In genomic region chr12:84518018-84518417, GRCm38 (mm10) we compare ENCODE assay signal across 17 mouse cellular contexts. TPM values are rescaled to one million over a fixed set of nuclear protein-coding genes. Genes with fewer than 3 reads are reported as not detected.
"Had no signal": no experiment of that assay in that cellular context is flagged by ENCODE, and none has a peak within 500 bp of the region (broad histone marks: within the 10 kb centered on the region; RNA-seq: fewer than 3 reads in every experiment).

No protein-coding gene starts in this region.

- H3K9me3 ChIP-seq: limb, embryonic 10.5 days; midbrain, embryonic 15.5 days; neural tube, embryonic 12.5 days; stomach, embryonic 15.5 days had no signal

- H3K4me2 ChIP-seq: midbrain, embryonic 11.5 days; midbrain, embryonic 15.5 days; neural tube, embryonic 12.5 days; stomach, embryonic 15.5 days had no signal

- H3K9ac ChIP-seq: midbrain, embryonic 15.5 days; neural tube, embryonic 12.5 days; stomach, embryonic 15.5 days had no signal

- H3K27me3 ChIP-seq: midbrain, embryonic 15.5 days; neural tube, embryonic 12.5 days; stomach, embryonic 15.5 days had no signal

- H3K4me1 ChIP-seq: midbrain, embryonic 15.5 days; neural tube, embryonic 12.5 days; stomach, embryonic 15.5 days had no signal

- H3K4me3 ChIP-seq: left cerebral cortex, adult 2 months; limb, embryonic 10.5 days; midbrain, embryonic 15.5 days; neural tube, embryonic 12.5 days; stomach, embryonic 15.5 days had no signal

- DNase-seq: kidney, adult 2 months; lung, adult 2 months; lung, postnatal 36 days; thymus, postnatal 36 days had no signal

- H3K27ac ChIP-seq: kidney, postnatal 0 days; left cerebral cortex, adult 2 months; limb, embryonic 10.5 days; midbrain, embryonic 15.5 days; neural tube, embryonic 12.5 days; stomach, embryonic 15.5 days had no signal

- ATAC-seq: intestine, embryonic 16.5 days; lung, postnatal 0 days; midbrain, embryonic 15.5 days had no signal

- H3K36me3 ChIP-seq: limb, embryonic 10.5 days; midbrain, embryonic 15.5 days; neural tube, embryonic 12.5 days; stomach, embryonic 15.5 days had no signal

RNA-seq across cellular contexts. Expression of gene Vsx2, which starts 51.5 kb away (rescaled TPM):
- total RNA-seq: megakaryocyte, adult 5-6 weeks; monocyte, adult 5-6 weeks; neutrophil, adult 5-6 weeks had no signal
- polyA plus RNA-seq: intestine, embryonic 16.5 days; kidney, adult 2 months; kidney, postnatal 0 days; large intestine, adult 2 months; lung, adult 2 months; lung, postnatal 0 days; stomach, embryonic 15.5 days had no signal
